Mouse (Mus musculus) erythroblast, embryonic 14.5 days (primary cell): ENCODE measurements around the gene Ddah2. TPM values are rescaled to one million over a fixed set of nuclear protein-coding genes. Genes with fewer than 3 reads are reported as not detected.

Source experiments
- H3K27me3 ChIP-seq: 2 replicates; pipeline ENCODE4 v1.6.1; 2012; ENCODE audit warnings: inconsistent platforms; ENCODE audit not compliant: control insufficient read depth
- H3K36me3 ChIP-seq: 2 replicates; pipeline ENCODE4 v1.6.1; 2012; ENCODE audit warnings: mild to moderate bottlenecking, inconsistent platforms; ENCODE audit not compliant: control insufficient read depth
- H3K4me1 ChIP-seq: 2 replicates; pipeline ENCODE4 v1.6.1; 2012; ENCODE audit warnings: inconsistent platforms; ENCODE audit not compliant: control insufficient read depth
- H3K4me3 ChIP-seq: replicated peaks from 2 replicates; pipeline ENCODE3; 2012; ENCODE audit warnings: moderate library complexity, mild to moderate bottlenecking, inconsistent platforms
- H3K9me3 ChIP-seq: 2 replicates; pipeline ENCODE4 v1.6.1; 2012; ENCODE audit warnings: low read length, inconsistent platforms, mixed read lengths; ENCODE audit not compliant: control insufficient read depth
- GATA1 ChIP-seq: IDR thresholded peaks from 2 replicates; pipeline ENCODE4 v1.6.1; 2012; ENCODE audit warnings: low read length, inconsistent platforms, mixed read lengths
- TAL1 ChIP-seq: IDR thresholded peaks from 3 replicates; pipeline ENCODE4 v1.6.1; 2012; ENCODE audit warnings: low read length, inconsistent platforms, mixed read lengths
- polyA plus RNA-seq: library from polyadenylated mRNA; stranded (reverse); fragments of >175 nt; gene quantifications from 2 replicates; pipeline ENCODE4 v1.2.3, GENCODE M21; 2012

Gene Ddah2
- polyA plus RNA-seq, 1 experiment = 0.78 TPM

DNA sequence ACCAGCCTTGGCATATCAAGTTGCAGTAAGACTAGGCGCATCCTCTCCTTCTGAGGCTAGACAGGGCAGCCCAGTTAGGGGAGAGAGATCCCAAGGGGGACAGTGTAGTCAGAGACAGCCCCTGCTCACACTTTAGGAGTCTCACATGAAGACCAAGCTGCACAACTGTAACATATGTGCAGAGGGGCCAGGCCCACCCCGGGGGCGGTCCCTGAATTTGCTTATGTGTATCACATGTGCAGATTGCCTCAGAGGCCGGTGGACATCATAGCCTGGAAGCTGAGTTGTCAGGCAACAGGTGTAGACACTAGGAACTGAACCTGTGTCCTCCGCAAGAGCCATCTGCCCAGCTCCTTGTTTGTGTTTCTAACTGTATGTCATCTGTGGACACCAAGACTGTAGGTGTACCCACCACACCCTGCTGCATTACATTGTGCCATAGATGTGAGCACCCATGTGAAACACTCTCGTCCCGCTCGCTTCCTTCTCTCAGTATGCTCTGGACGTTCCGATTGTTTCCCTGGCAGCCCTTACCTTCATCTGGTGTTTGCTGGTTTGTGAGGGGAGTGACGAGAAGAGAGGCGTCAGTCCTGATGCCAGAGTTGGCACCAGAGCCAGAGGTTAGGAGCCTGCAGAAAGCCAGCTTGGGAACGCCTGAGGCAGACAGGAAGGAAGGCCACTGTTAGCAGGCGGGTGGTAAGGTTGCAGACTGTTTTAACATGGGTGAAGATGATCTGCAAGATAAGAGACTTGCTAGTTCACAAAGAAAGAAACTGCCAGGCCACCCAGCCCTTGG, 33.8 kb downstream of the Ddah2 start:
- no peaks in the 10 kb centered on the region for H3K9me3 ChIP-seq
- H3K4me1 ChIP-seq = peaks cover 49% of the 10 kb centered on the region
- TF ChIP-seq GATA1 (no peak), TAL1 (no peak)
- no peak overlapping the region for H3K4me3 ChIP-seq
- no peaks in the 10 kb centered on the region for H3K27me3 ChIP-seq
- H3K36me3 ChIP-seq = peaks cover 75% of the 10 kb centered on the region

DNA sequence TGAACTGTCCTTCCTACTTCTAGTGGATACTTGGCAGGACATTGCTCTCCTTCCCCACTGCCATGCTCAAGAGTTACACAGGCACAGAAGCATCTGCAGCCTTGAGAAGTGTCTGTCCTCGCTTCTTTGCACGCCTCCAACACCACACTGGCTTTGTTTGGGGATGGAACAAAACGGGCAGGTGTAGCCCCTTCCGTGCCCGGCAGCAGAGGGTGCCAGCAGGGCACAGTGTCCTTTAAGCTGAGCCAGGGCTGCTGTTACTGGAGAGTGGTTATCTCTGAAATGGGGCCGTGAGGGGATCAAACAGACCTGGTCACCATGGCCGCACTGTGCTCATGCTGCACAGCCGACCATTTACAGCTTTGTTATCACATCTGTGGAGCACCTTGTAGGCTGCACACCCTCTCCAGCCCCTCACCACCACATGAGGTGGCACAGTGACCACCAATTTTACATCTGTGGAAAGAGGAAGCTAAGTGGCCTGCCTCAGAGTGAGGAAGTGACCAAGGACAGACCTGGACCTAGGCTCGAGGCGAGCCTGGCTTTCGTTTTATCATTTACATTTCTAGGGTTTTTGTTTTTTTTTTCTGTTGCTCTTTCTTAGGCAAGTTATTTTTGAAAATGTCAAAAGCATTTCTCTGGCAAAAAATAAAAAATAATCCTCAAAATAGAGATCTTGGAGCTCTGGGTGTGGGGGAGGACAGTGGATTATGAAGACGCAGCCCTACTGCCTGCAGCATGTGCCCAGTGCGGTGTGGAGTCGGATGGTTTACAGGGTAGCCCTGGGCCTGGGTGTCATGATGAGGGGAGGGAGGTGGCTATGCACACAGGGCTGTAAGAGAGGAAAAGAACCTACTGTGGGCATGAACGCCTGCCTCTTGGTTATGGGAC, 35.9 kb downstream of the Ddah2 start:
- peaks cover 45% of the 10 kb centered on the region for H3K4me1 ChIP-seq
- no peak for TF ChIP-seq GATA1
- TF ChIP-seq TAL1 = no peak
- H3K4me3 ChIP-seq = no peak overlapping the region
- no peaks in the 10 kb centered on the region for H3K9me3 ChIP-seq
- no peaks in the 10 kb centered on the region for H3K27me3 ChIP-seq
- H3K36me3 ChIP-seq = peaks cover 96% of the 10 kb centered on the region

DNA sequence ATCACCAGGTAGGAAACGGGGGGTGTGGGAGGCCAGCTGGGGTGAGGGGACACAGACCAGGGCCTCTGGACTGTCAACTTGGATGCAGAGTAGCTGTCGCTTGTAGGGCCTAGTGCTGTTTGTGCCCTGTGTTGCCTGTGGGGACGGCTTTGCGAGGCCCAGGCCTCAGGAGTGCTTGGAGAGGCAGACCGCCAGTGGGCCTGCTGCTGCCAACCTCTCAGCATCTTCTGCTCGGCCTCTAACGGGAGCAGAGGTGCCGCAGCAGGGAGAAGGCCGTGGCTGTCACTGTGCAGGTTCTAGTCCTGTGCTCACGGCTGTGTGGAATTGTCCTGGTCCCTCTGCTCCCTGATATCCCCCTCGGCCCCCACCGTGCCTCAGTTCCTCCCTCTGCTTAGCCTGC, 37.8 kb downstream of the Ddah2 start:
- H3K4me1 ChIP-seq = peaks cover 39% of the 10 kb centered on the region
- no peaks in the 10 kb centered on the region for H3K27me3 ChIP-seq
- H3K36me3 ChIP-seq = peaks cover 99% of the 10 kb centered on the region
- no peaks in the 10 kb centered on the region for H3K9me3 ChIP-seq
- H3K4me3 ChIP-seq = no peak overlapping the region
- no peak for TF ChIP-seq TAL1
- TF ChIP-seq GATA1 = no peak

DNA sequence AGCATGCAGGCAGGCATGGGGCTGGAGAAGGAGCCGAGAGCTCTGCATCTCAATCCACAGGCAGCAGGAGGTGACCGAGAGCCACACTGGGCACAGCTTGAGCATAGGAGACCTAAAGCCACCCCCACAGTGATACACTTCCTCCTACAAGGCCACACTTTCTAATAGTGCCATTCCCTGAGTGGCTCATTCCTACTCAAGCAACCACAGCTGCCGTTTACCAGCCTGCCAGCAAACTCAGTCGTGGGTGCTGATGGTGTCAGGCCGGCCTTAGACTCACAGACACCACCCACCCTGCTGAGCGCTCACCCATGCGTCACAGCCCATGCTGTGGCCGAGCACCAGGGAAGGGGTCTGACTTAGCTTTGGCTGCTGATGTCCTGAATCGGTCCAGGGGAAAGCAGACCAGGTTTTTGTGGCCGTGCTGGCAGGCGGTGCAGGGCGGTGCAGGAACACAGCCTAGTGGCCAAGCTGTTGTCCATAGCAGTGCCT, 38.4 kb downstream of the Ddah2 start:
- no peak for TF ChIP-seq TAL1
- TF ChIP-seq GATA1 = no peak

DNA sequence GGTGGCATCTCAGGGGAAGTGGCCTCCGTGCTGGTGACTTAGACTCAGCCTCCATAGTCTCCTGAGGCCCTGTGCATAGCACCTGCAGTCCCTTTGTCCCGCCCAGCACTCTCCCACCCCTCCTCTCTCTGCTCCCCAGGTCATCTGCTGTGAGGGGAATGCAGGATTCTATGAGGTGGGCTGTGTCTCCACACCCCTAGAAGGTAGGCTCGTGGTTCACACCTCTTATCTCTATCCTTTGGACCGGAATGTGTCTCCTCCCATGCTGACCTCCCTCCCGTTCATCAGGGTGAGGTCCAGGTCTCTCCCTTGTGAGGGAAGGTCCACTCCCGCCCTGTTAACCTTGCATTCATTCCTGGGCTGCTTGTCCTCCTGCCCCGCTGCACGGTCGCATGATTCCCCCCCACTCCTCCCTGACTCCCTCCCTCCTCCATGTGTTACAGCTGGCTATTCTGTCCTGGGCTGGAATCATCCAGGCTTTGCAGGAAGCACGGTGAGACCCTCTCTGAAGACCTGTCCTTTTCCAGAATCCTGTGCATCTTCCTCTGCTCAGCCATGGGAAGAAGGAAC, 41.4 kb downstream of the Ddah2 start:
- Histone ChIP-seq H3K27me3 (no peaks in the 10 kb centered on the region), H3K4me1 (peaks cover 65% of the 10 kb centered on the region), H3K4me3 (no peak overlapping the region), H3K9me3 (no peaks in the 10 kb centered on the region), H3K36me3 (peaks cover 96% of the 10 kb centered on the region)
- TF ChIP-seq GATA1 (no peak), TAL1 (no peak)

More for the DNA sequence above, 38.4 kb downstream of the Ddah2 start:
- Histone ChIP-seq H3K36me3 (peaks cover 99% of the 10 kb centered on the region), H3K4me1 (peaks cover 41% of the 10 kb centered on the region), H3K4me3 (no peak overlapping the region), H3K9me3 (no peaks in the 10 kb centered on the region), H3K27me3 (no peaks in the 10 kb centered on the region)

DNA sequence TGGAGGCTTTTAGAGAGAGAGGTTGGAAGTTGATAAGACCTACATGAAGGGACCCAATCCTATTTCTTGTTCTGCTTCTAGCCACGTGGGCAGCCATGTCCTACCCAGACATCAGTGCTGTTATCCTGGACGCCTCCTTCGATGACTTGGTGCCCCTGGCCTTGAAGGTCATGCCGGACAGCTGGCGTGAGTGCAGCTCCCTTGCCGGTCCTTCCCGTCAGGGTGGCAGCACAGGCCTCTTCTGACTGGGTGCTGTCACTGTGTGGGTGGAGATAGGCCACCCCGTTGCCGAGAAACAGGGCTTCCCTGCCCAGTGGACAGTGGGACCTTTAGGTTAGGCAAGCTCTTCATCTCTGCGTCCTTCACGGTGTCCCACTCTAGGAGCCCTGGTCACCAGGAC, 42.3 kb downstream of the Ddah2 start:
- peaks cover 72% of the 10 kb centered on the region for H3K4me1 ChIP-seq
- H3K36me3 ChIP-seq = peaks cover 88% of the 10 kb centered on the region
- no peak overlapping the region for H3K4me3 ChIP-seq
- no peaks in the 10 kb centered on the region for H3K27me3 ChIP-seq
- H3K9me3 ChIP-seq = no peaks in the 10 kb centered on the region
- TF ChIP-seq GATA1 (no peak), TAL1 (no peak)

DNA sequence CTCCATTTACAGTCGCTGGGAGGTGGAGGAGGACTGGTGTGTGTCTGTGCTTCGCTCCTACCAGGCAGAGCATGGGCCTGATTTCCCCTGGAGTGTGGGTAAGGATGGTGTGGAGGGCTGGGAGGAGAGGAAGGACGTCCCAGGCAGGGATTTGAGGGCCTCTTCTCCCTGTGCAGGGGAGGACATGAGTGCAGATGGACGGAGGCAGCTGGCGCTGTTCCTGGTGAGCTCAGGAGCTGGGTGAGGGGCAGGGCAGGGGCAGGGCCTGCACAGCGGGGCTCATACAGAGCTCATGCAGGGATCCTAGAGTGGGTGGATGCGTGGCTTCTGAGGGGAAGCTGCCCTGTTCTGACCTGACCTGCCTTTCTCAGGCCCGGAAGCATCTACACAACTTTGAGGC, 43.5 kb downstream of the Ddah2 start:
- H3K4me1 ChIP-seq = peaks cover 63% of the 10 kb centered on the region
- peaks cover 76% of the 10 kb centered on the region for H3K36me3 ChIP-seq
- no peaks in the 10 kb centered on the region for H3K9me3 ChIP-seq
- H3K27me3 ChIP-seq = no peaks in the 10 kb centered on the region
- no peak for TF ChIP-seq GATA1
- TF ChIP-seq TAL1 = no peak
- no peak overlapping the region for H3K4me3 ChIP-seq

DNA sequence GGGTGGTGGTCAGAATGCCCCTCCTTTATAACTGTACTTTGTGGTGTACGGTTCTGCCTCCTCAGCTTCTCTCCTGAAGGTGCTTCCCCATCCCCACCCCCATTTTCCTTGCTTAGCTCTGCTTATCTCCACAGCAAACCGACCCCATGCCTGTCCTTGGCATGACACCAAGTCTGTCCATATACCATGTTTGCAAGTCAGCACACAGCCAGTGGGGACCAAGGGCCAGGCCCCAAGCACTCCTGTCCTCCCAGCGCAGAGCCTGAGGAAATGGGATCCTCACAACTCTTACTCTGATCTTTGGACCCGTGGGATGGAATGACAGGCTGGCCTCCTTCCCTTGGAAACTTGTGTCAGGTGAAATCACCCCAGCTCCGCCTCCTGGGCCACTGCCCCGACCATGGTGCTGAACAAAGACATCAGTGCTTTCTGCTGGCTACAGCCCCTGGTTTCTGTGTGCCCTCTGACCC, 44.4 kb downstream of the Ddah2 start:
- peaks cover 67% of the 10 kb centered on the region for H3K36me3 ChIP-seq
- no peaks in the 10 kb centered on the region for H3K9me3 ChIP-seq
- H3K4me1 ChIP-seq = peaks cover 61% of the 10 kb centered on the region
- no peaks in the 10 kb centered on the region for H3K27me3 ChIP-seq
- H3K4me3 ChIP-seq = no peak overlapping the region
- TF ChIP-seq TAL1 = no peak

DNA sequence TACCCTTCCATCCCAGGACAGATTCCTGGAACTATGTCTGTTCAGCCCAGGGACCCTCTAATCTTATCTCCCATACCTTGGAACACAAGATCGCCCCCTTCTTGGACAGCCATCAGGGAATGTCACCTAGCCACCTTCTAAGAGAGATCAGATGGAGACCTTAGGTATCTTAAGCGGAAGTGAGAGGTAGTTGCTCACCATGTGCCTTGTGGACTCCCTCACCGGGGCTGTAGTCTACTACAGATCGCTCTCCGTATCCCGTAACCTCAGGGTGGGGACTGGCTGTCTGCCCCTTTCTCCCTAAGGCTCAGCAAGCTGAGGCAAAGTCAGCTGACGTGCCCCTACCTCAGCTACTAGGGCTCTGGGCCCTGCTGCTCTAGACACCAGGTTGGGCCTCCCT, 45.2 kb downstream of the Ddah2 start:
- peaks cover 59% of the 10 kb centered on the region for H3K36me3 ChIP-seq
- H3K4me3 ChIP-seq = peak overlapping the region; percentile 23

More for the DNA sequence above, 45.2 kb downstream of the Ddah2 start:
- TF ChIP-seq GATA1 = no peak
- TF ChIP-seq TAL1 = no peak
- Histone ChIP-seq H3K4me1 (peaks cover 58% of the 10 kb centered on the region), H3K9me3 (no peaks in the 10 kb centered on the region), H3K27me3 (no peaks in the 10 kb centered on the region)
